In genomic region chr6:34599631-34600111, GRCm38 (mm10) we compare ENCODE assay signal across 9 mouse cellular contexts. TPM values are rescaled to one million over a fixed set of nuclear protein-coding genes. Genes with fewer than 3 reads are reported as not detected.
DNase-seq lines count a peak whose midpoint lies in the region; ATAC-seq lines count a peak whose summit lies in the region.
"Had no signal": no experiment of that assay in that cellular context is flagged by ENCODE, and none has a peak within 500 bp of the region (broad histone marks: within the 10 kb centered on the region; RNA-seq: fewer than 3 reads in every experiment).

No protein-coding gene starts in this region.

- no peaks in the 10 kb centered on the region; the same call in 1 of the 2 replicates for H3K36me3 ChIP-seq in embryonic facial prominence, embryonic 13.5 days
- no peaks in the 10 kb centered on the region for H3K36me3 ChIP-seq in midbrain, embryonic 16.5 days (ENCODE audit: control insufficient read depth, insufficient read depth, low read length)

- ATAC-seq in embryonic facial prominence, embryonic 13.5 days (ENCODE audit: insufficient number of reproducible peaks, insufficient read depth, low FRiP score, low TSS enrichment, low read depth): no peak
- ATAC-seq in midbrain, embryonic 16.5 days: no peak

- H3K27me3 ChIP-seq in embryonic facial prominence, embryonic 13.5 days: no peaks in the 10 kb centered on the region
- no peaks in the 10 kb centered on the region for H3K27me3 ChIP-seq in midbrain, embryonic 16.5 days (ENCODE audit: control insufficient read depth, insufficient read depth, low read depth, low read length)

- DNase-seq in kidney, adult 9 months: peak; percentile 25
- DNase-seq in kidney, adult 18-20 months: no peak
- DNase-seq in kidney, postnatal 25 days: peak; percentile 34 to 46
- DNase-seq in cerebellum, postnatal 14 days: no peak
- no peak for DNase-seq in layer of hippocampus, postnatal 14 days (ENCODE audit: low spot score in 2 of 2)
- DNase-seq in layer of hippocampus, adult 9-10 months (ENCODE audit: low spot score): no peak
- DNase-seq: cerebellum, adult 9-11 months had no signal

- peak overlapping the region; percentile 69 for H3K4me2 ChIP-seq in embryonic facial prominence, embryonic 13.5 days
- H3K4me2 ChIP-seq in midbrain, embryonic 16.5 days (ENCODE audit: low read length): peak overlapping the region; percentile 3; the same call in 1 of the 2 replicates

- no peaks in the 10 kb centered on the region for H3K9me3 ChIP-seq in embryonic facial prominence, embryonic 13.5 days
- H3K9me3 ChIP-seq in midbrain, embryonic 16.5 days (replicated peaks; ENCODE audit: control insufficient read depth, low read length, poor library complexity, severe bottlenecking): no peaks in the 10 kb centered on the region

- H3K9ac ChIP-seq in embryonic facial prominence, embryonic 13.5 days: peak overlapping the region; percentile 81
- H3K9ac ChIP-seq in midbrain, embryonic 16.5 days (ENCODE audit: low read depth, low read length): no peak overlapping the region

- 8% methylated on average over 10 of the region's 10 CpGs for WGBS in embryonic facial prominence, embryonic 13.5 days
- 69% methylated on average over 10 of the region's 10 CpGs for WGBS in midbrain, embryonic 16.5 days

- H3K27ac ChIP-seq in embryonic facial prominence, embryonic 13.5 days: peak overlapping the region; percentile 90
- no peak overlapping the region for H3K27ac ChIP-seq in midbrain, embryonic 16.5 days (ENCODE audit: low read length)

- peak overlapping the region; percentile 55 for H3K4me3 ChIP-seq in embryonic facial prominence, embryonic 13.5 days
- H3K4me3 ChIP-seq in midbrain, embryonic 16.5 days (ENCODE audit: low read depth, low read length): no peak overlapping the region

- H3K4me1 ChIP-seq in embryonic facial prominence, embryonic 13.5 days: peaks cover 59% of the 10 kb centered on the region
- H3K4me1 ChIP-seq in midbrain, embryonic 16.5 days (ENCODE audit: control insufficient read depth, insufficient read depth, low read length): peaks cover 7% of the 10 kb centered on the region

RNA-seq across cellular contexts. Expression of gene Cald1, which starts 1.4 kb away (rescaled TPM):
- polyA plus RNA-seq in embryonic facial prominence, embryonic 13.5 days (2015; fragmentation: Nextera tagmentation; extraction: Ambion mirVana): 432 and 463 TPM in 2 replicates
- 52.1 and 58.2 TPM in 2 replicates for polyA plus RNA-seq in midbrain, embryonic 16.5 days (2015; fragmentation: Nextera tagmentation; extraction: Ambion mirVana)
- total RNA-seq in layer of hippocampus, postnatal 14 days (2021): 10 to 100 TPM; 31.5 to 43.3 TPM

Comparison
In these comparisons a context has a peak if more than half of its experiments do, and no peak if none do; other contexts are left out.
1. DNase-seq: peak in kidney, adult 9 months (single experiment) and kidney, postnatal 25 days (2 of 2); none in kidney, adult 18-20 months (single experiment), cerebellum, postnatal 14 days (0 of 2), layer of hippocampus, postnatal 14 days (0 of 2) and layer of hippocampus, adult 9-10 months (single experiment).